Mouse (Mus musculus) spleen, embryonic (tissue): ENCODE data around the gene Rnase1.
"Not testable (repeated sequence)": the region's sequence is repeated elsewhere in the genome, so short reads cannot be mapped to it uniquely, and the experiment has no call there.

ENCODE experiments used
- CTCF ChIA-PET: fragments of 350-600 bp; sonication (Branson Sonifier 250); formaldehyde crosslinking; loops from one replicate; lab custom pipeline; 2022; lab: Charles Lee

The Rnase1 gene

DNA sequence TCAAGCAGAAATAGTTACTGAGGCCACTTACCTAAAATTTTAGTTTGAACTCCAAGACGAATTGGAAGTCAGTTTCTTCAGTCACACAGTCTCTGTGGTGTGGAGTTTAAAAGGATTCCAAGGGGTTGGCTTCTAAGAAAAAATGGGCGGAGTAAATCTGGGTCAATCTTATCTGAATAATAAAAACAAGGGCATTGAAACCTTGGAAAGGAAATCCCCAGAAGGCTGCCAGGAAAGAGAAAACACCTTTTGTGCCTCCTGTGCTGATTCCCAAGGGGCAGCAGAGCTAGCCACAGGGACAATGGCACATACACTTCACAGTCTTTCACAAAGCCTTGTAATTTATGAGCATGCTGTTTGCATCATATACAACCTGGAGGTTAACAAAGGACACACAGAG is at the start of gene Rnase1:
Rnase1 (minus strand) TSS at position 101 of the 400 bp plus-strand sequence.
- CTCF ChIA-PET, result no interaction called here

- CTCF ChIA-PET, result no interaction called here
These were observed 49.1 kb upstream of the Rnase1 start for GRCm38 (mm10) chr14:51195681-51196080.

GRCm38 (mm10) chr14:51181051-51181450 is 34.5 kb upstream of the Rnase1 start:
- CTCF ChIA-PET, result not testable (repeated sequence)

GRCm38 (mm10) chr14:51173843-51174242 is 27.3 kb upstream of the Rnase1 start:
- CTCF ChIA-PET, result no interaction called here

- CTCF ChIA-PET, result interaction anchor here (0.6 kb wide), 1 partner anchor 382 kb away, joined by 7 read pairs; no protein-coding TSS in a partner anchor
These were observed 26.4 kb upstream of the Rnase1 start for GRCm38 (mm10) chr14:51172947-51173346.

- CTCF ChIA-PET, result interaction anchor here (0.6 kb wide), 1 partner anchor 381 kb away, joined by 7 read pairs; no protein-coding TSS in a partner anchor
These were observed 25.7 kb upstream of the Rnase1 start for GRCm38 (mm10) chr14:51172095-51172865.

GRCm38 (mm10) chr14:51166068-51166467 is 19.5 kb upstream of the Rnase1 start:
- CTCF ChIA-PET, result no interaction called here

DNA sequence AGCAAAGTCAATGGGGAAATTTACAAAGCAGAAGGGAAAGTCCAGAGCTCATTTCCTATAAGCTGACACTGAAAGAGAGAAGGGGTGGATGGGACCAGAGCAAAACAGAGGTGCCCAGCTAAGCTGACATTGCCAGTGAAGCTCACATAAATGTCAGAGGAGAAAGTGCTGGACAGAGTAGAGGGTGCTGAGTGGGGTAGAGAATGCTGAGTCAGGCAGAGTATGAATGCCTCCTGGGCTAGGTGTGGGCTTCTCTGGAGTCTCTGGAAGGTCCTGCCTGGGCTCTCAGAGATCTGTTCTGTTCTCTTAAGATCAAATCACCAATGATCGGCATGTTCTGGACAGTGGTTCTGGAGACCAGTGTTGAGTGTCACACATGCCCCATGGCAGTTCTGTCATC is 18.9 kb upstream of the Rnase1 start:
- CTCF ChIA-PET, result no interaction called here

DNA sequence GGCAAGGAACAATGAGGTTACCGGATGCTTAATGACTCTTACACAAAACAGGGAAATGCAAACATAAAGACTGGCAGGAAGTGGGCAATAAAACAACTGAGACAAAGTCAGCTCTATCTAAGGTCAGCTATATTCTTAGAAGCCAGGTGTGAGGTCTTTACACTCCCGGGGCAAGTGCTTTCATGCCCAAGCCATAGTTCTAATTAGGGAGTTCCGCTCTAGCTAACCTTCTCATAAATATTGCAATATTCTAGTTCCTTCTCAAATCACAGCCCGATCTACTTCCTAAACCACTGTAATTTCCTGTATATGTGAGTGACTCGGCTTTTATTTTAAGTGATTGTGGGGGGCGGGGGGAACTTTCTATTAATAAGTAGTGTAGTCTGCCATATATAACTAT is 16.7 kb upstream of the Rnase1 start:
- CTCF ChIA-PET, result not testable (repeated sequence)

- CTCF ChIA-PET, result not testable (repeated sequence)
These were observed 15.4 kb upstream of the Rnase1 start, which contains the start of gene Rnase2b for GRCm38 (mm10) chr14:51161976-51162375. Gene Rnase2b (plus strand): TSS chr14:51162260.

DNA sequence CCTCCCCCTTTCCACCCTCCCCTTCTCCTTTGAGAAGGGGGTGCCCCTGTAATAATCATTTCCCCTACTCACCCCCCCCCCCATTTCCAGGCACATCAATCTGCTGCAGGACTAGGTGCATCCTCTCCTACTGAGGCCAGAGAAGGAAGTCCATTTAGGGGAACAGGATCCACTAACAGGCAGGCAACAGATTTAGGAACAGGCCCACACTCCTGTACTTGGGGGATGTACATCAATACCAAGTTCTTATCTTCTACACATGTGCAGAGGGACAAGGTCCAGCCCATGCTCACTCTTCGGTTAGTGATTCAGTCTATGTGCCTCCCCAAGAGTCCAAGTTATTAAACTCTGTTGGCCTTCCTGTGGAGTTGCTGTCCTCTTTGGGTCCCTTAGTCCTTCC is 10.5 kb upstream of the Rnase1 start:
- CTCF ChIA-PET, result no interaction called here

DNA sequence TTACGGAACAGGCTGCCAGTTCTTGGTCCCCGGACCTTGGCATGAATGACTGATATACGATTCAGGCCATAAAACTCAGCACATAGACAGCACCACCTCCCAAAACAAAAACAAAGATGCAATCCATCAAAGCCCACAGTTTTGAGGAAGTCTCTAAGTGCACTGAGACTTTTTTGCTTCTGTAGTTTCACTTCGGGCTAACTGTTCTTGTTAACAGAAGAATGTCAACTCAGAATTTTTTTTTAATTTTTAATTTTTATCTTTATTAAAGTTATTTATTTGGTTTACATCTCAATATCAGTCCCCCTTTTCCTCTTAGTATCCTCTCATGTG is 10.1 kb upstream of the Rnase1 start:
- CTCF ChIA-PET, result no interaction called here

GRCm38 (mm10) chr14:51156056-51156735 is 9.6 kb upstream of the Rnase1 start:
- CTCF ChIA-PET, result no interaction called here

DNA sequence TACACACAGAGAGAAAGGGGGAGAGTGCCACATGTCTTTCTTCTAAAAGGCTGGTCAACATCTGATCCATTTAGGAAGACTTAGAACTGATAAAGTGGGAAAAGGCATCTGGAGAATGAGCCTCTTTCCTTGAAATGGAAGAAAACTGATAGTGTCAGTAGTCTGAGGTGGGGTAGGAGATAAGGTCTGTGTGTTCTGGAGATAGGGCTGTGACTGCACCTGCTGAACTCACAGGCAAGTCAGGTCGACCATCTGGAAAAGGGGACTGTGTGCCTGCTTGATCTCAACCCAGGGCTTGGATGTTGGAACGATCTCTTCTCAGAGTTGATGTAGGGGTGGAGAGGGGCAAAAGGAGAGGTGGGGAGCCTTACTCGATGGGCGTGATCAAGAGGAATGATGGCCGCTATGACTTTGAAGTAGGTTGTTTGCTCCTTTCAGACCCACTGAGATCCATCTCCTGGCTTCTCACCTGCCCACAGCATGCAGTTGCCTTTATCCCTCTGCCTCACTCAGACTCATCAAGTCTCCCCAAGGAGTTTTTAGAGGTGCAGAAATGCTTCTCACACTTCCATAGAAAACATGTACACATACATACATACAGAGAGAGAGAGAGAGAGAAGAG is 5.8 kb upstream of the Rnase1 start:
- CTCF ChIA-PET, result no interaction called here

DNA sequence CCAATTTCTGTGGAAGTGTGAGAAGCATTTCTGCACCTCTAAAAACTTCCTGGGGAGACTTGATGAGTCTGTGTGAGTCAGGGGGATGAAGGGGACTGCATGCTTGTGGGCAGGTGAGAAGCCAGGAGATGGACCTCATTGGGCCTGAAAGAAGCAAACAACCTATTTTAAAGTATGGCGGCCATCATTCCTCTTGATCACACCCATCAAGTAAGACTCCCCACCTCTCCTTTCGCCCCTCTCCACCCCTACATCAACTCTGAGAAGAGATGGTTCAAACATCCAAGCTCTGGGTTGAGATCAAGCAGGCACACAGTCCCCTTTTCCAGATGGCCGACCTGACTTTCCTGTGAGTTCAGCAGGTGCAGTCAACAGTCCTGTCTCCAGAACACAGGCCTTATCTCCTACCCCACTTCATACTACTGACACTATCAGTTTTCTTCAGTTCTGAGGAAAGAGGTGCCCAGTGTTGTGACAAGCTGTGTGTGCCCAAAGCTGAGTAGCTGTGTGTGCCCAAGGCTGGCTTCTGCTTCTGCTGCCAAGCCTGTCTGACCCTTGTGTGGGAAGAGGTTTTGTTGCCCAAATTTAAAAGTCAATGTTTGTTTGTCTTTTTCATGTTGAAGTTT is 3.7 kb upstream of the Rnase1 start:
- CTCF ChIA-PET, result no interaction called here

- CTCF ChIA-PET, result no interaction called here
These were observed 2.6 kb upstream of the Rnase1 start for GRCm38 (mm10) chr14:51149164-51149563.

GRCm38 (mm10) chr14:51148006-51148405 is 1.4 kb upstream of the Rnase1 start:
- CTCF ChIA-PET, result no interaction called here

DNA sequence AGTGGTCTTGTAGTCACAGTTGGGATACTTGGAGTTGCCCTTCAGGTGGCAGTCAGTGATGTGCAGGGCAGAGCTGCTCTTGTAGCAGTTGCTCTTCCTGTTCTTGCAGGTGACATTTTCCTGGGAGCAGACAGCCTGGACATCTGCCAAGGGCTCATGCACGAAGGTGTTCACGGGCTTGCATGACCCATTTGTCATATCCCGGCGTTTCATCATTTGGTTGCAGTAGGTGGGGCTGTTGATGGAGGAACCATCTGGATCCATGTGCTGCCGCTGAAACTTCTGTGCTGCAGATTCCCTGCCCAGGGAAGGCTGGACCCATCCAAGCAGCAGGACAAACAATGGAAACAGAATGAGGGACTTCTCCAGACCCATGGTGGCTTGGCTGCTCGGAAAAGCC is 1.1 kb downstream of the Rnase1 start:
- CTCF ChIA-PET, result no interaction called here

GRCm38 (mm10) chr14:51144451-51144850 is 2.1 kb downstream of the Rnase1 start:
- CTCF ChIA-PET, result no interaction called here

DNA sequence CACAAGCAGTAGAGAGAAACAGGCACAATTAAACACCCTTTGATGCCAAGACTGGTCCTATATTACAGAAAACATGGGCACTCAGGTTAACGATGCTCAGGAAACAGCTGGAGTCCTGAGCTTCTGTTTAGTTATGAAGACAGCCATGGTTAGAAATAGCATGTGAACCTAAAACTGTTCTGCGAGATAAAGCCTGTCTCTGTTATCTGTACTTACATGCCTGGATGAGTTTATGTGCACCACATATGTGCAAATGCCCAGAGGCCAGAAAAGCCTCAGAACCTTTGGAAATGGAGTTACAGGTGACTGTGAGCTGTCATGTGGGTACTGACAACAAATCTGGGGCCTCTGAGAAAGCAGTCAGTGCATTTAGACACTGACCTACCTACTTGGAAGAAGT is 2.6 kb downstream of the Rnase1 start:
- CTCF ChIA-PET, result no interaction called here

DNA sequence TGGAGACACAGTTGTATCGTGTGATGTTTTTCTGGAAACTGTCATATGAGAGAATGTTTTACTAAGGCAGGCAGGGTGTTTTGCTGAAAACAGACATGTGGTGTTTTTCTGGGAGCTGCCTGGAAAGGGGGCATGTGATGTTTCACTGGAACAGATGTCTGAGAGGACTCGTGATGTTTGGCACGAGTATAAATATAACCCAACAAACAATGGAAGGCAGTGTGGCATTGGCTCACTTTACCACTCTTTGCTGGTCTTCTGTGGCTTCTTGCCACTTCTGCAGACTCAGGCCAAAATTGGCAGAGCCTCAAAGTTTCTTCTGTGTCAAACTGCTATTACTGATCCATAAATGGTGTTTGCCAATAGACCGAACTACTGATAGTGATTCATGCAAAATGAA is 3.3 kb downstream of the Rnase1 start:
- CTCF ChIA-PET, result no interaction called here

GRCm38 (mm10) chr14:51142568-51142967 is 4.0 kb downstream of the Rnase1 start:
- CTCF ChIA-PET, result no interaction called here
